Mouse (Mus musculus): ENCODE measurements around the gene Ift122. TPM values are rescaled to one million over a fixed set of nuclear protein-coding genes. Genes with fewer than 3 reads are reported as not detected.

Gene Ift122
- polyA plus RNA-seq, 1 experiment from 2014 or later, result 2.7 TPM

GRCm38 (mm10) chr6:115908421-115908982 lies 55.2 kb downstream of the Ift122 start:
- Histone ChIP-seq H3K36me3 (ENCODE audit: control insufficient read depth, insufficient read depth) (no peaks in the 10 kb centered on the region), H3K9me3 (replicated peaks; ENCODE audit: control insufficient read depth, low read length) (no peaks in the 10 kb centered on the region), H3K4me2 (ENCODE audit: low read depth, low read length) (no peak overlapping the region), H3K27ac (ENCODE audit: low read length) (peak overlapping the region; percentile 49; the same call in 1 of the 2 replicates), H3K4me1 (ENCODE audit: control insufficient read depth, low read depth, low read length) (peaks cover 7% of the 10 kb centered on the region), H3K4me3 (ENCODE audit: low read depth, low read length) (no peak overlapping the region), H3K27me3 (ENCODE audit: control insufficient read depth, insufficient read depth, low read depth, low read length) (no peaks in the 10 kb centered on the region), H3K9ac (ENCODE audit: low read depth, low read length) (no peak overlapping the region)
- 13% methylated on average over 6 of the region's 6 CpGs for WGBS (ENCODE audit: insufficient replicate concordance)
- 0 out of 2 replicates have a peak, but pooled peaks have one; percentile 35 for ATAC-seq (ENCODE audit: low read depth)

GRCm38 (mm10) chr6:115909052-115909451 lies 55.8 kb downstream of the Ift122 start:
- Histone ChIP-seq H3K4me2 (ENCODE audit: low read depth, low read length) (no peak overlapping the region), H3K4me3 (ENCODE audit: low read depth, low read length) (no peak overlapping the region), H3K36me3 (ENCODE audit: control insufficient read depth, insufficient read depth) (no peaks in the 10 kb centered on the region), H3K9ac (ENCODE audit: low read depth, low read length) (no peak overlapping the region), H3K4me1 (ENCODE audit: control insufficient read depth, low read depth, low read length) (peaks cover 7% of the 10 kb centered on the region), H3K9me3 (replicated peaks; ENCODE audit: control insufficient read depth, low read length) (no peaks in the 10 kb centered on the region), H3K27ac (ENCODE audit: low read length) (peak overlapping the region; percentile 14; the same call in 1 of the 2 replicates), H3K27me3 (ENCODE audit: control insufficient read depth, insufficient read depth, low read depth, low read length) (no peaks in the 10 kb centered on the region)
- no peak for ATAC-seq (ENCODE audit: low read depth)
- WGBS (ENCODE audit: insufficient replicate concordance), result 15% methylated on average over 3 of the region's 3 CpGs

DNA sequence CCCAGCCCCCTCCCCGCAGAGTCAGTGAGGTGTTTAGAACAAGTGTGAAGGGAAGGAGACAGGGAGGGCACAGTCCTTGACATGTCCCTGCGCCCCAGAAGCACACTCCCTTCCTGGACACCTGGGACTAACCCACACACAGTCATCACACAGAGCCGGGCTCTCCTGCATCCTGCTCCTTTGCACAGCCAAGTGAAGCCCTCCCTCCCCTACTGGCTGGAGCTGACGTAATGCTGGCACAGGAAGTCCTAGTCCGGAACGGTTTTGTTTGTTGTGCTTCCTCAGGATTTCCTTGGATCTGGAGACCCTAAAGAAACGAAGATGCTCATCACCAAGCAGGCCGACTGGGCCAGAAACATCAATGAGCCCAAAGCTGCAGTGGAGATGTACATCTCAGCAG lies 56.7 kb downstream of the Ift122 start:
- 30% methylated on average over 8 of the region's 8 CpGs for WGBS (ENCODE audit: insufficient replicate concordance)
- H3K27me3 ChIP-seq (ENCODE audit: control insufficient read depth, insufficient read depth, low read depth, low read length), result no peaks in the 10 kb centered on the region
- H3K36me3 ChIP-seq (ENCODE audit: control insufficient read depth, insufficient read depth), result no peaks in the 10 kb centered on the region
- no peak overlapping the region for H3K4me2 ChIP-seq (ENCODE audit: low read depth, low read length)
- no peak overlapping the region for H3K4me3 ChIP-seq (ENCODE audit: low read depth, low read length)
- ATAC-seq (ENCODE audit: low read depth), result peak; percentile 47
- H3K9ac ChIP-seq (ENCODE audit: low read depth, low read length), result no peak overlapping the region
- H3K9me3 ChIP-seq (replicated peaks; ENCODE audit: control insufficient read depth, low read length), result no peaks in the 10 kb centered on the region
- H3K27ac ChIP-seq (ENCODE audit: low read length), result no peak overlapping the region
- peaks cover 7% of the 10 kb centered on the region for H3K4me1 ChIP-seq (ENCODE audit: control insufficient read depth, low read depth, low read length)

GRCm38 (mm10) chr6:115911763-115912162 lies 58.5 kb downstream of the Ift122 start:
- Histone ChIP-seq H3K27me3 (ENCODE audit: control insufficient read depth, insufficient read depth, low read depth, low read length) (no peaks in the 10 kb centered on the region), H3K4me2 (ENCODE audit: low read depth, low read length) (no peak overlapping the region), H3K9me3 (replicated peaks; ENCODE audit: control insufficient read depth, low read length) (no peaks in the 10 kb centered on the region), H3K9ac (ENCODE audit: low read depth, low read length) (no peak overlapping the region), H3K4me3 (ENCODE audit: low read depth, low read length) (no peak overlapping the region), H3K27ac (ENCODE audit: low read length) (no peak overlapping the region), H3K4me1 (ENCODE audit: control insufficient read depth, low read depth, low read length) (peaks cover 7% of the 10 kb centered on the region), H3K36me3 (ENCODE audit: control insufficient read depth, insufficient read depth) (no peaks in the 10 kb centered on the region)
- 58% methylated on average over 6 of the region's 6 CpGs for WGBS (ENCODE audit: insufficient replicate concordance)
- no peak for ATAC-seq (ENCODE audit: low read depth)

GRCm38 (mm10) chr6:115913482-115913881 lies 60.2 kb downstream of the Ift122 start:
- Histone ChIP-seq H3K9ac (ENCODE audit: low read depth, low read length) (no peak overlapping the region), H3K36me3 (ENCODE audit: control insufficient read depth, insufficient read depth) (no peaks in the 10 kb centered on the region), H3K9me3 (replicated peaks; ENCODE audit: control insufficient read depth, low read length) (no peaks in the 10 kb centered on the region), H3K27ac (ENCODE audit: low read length) (no peak overlapping the region), H3K4me1 (ENCODE audit: control insufficient read depth, low read depth, low read length) (peaks cover 3% of the 10 kb centered on the region), H3K27me3 (ENCODE audit: control insufficient read depth, insufficient read depth, low read depth, low read length) (no peaks in the 10 kb centered on the region), H3K4me2 (ENCODE audit: low read depth, low read length) (no peak overlapping the region), H3K4me3 (ENCODE audit: low read depth, low read length) (no peak overlapping the region)
- 75% methylated on average over 10 of the region's 10 CpGs for WGBS (ENCODE audit: insufficient replicate concordance)
- ATAC-seq (ENCODE audit: low read depth), result no peak

DNA sequence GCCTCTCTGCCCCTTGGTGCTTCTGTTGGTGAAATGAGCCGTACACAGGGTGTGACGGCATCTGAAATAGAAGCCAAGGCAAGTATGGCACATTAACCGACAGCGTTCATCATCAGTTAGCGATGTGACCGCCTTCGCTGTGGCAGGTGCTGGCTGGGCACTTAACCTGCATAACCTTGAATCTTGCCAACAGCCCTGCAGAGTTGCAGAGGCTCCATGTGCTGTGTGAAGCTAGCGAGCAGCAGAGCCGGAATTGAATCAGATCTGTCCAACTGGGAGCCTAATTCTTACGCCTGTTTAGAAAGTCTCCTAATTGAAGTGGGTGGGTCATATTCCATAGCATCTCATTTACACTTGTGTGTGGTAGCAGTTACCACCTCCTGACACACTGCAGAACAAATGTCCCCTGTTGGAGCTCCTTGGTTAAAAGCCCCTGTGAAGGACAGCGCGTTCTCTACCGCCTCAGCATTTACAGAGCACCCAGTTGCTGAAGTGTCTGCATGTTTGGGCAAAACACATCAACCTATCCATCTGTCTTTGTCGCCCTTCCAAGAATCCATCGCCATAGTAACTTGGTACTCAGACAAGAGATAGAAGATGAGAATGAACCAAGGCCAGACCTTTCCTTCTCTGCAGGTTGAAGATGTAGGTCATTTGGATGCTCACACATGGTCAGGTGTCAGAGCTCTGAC lies 61.4 kb downstream of the Ift122 start:
- no peaks in the 10 kb centered on the region for H3K36me3 ChIP-seq (ENCODE audit: control insufficient read depth, insufficient read depth)
- H3K9ac ChIP-seq (ENCODE audit: low read depth, low read length), result no peak overlapping the region
- ATAC-seq (ENCODE audit: low read depth), result no peak
- H3K27ac ChIP-seq (ENCODE audit: low read length), result no peak overlapping the region
- no peaks in the 10 kb centered on the region for H3K9me3 ChIP-seq (replicated peaks; ENCODE audit: control insufficient read depth, low read length)
- no peak overlapping the region for H3K4me3 ChIP-seq (ENCODE audit: low read depth, low read length)
- H3K27me3 ChIP-seq (ENCODE audit: control insufficient read depth, insufficient read depth, low read depth, low read length), result no peaks in the 10 kb centered on the region
- 78% methylated on average over 15 of the region's 15 CpGs for WGBS (ENCODE audit: insufficient replicate concordance)
- H3K4me1 ChIP-seq (ENCODE audit: control insufficient read depth, low read depth, low read length), result no peaks in the 10 kb centered on the region; the same call in 1 of the 2 replicates
- H3K4me2 ChIP-seq (ENCODE audit: low read depth, low read length), result no peak overlapping the region

GRCm38 (mm10) chr6:115915601-115916445 lies 62.6 kb downstream of the Ift122 start:
- Histone ChIP-seq H3K27me3 (ENCODE audit: control insufficient read depth, insufficient read depth, low read depth, low read length) (no peaks in the 10 kb centered on the region), H3K4me2 (ENCODE audit: low read depth, low read length) (no peak overlapping the region), H3K4me1 (ENCODE audit: control insufficient read depth, low read depth, low read length) (no peaks in the 10 kb centered on the region; the same call in 1 of the 2 replicates), H3K9me3 (replicated peaks; ENCODE audit: control insufficient read depth, low read length) (no peaks in the 10 kb centered on the region), H3K9ac (ENCODE audit: low read depth, low read length) (no peak overlapping the region), H3K4me3 (ENCODE audit: low read depth, low read length) (no peak overlapping the region), H3K27ac (ENCODE audit: low read length) (no peak overlapping the region), H3K36me3 (ENCODE audit: control insufficient read depth, insufficient read depth) (no peaks in the 10 kb centered on the region)
- ATAC-seq (ENCODE audit: low read depth), result no peak
- 51% methylated on average over 17 of the region's 17 CpGs for WGBS (ENCODE audit: insufficient replicate concordance)

- Histone ChIP-seq H3K27me3 (ENCODE audit: control insufficient read depth, insufficient read depth, low read depth, low read length) (no peaks in the 10 kb centered on the region), H3K4me2 (ENCODE audit: low read depth, low read length) (no peak overlapping the region), H3K9me3 (replicated peaks; ENCODE audit: control insufficient read depth, low read length) (no peaks in the 10 kb centered on the region), H3K27ac (ENCODE audit: low read length) (no peak overlapping the region), H3K36me3 (ENCODE audit: control insufficient read depth, insufficient read depth) (no peaks in the 10 kb centered on the region), H3K4me1 (ENCODE audit: control insufficient read depth, low read depth, low read length) (no peaks in the 10 kb centered on the region; the same call in 1 of the 2 replicates), H3K4me3 (ENCODE audit: low read depth, low read length) (no peak overlapping the region), H3K9ac (ENCODE audit: low read depth, low read length) (no peak overlapping the region)
- WGBS (ENCODE audit: insufficient replicate concordance), result 74% methylated on average over 5 of the region's 5 CpGs
- ATAC-seq (ENCODE audit: low read depth), result no peak
Observed at GRCm38 (mm10) chr6:115916611-115917010, 63.3 kb downstream of the Ift122 start.

Measured in liver, embryonic 16.5 days (tissue).